Mouse (Mus musculus) neural tube, embryonic 12.5 days (tissue): ENCODE data around the gene Angpt4. TPM values are rescaled to one million over a fixed set of nuclear protein-coding genes. Genes with fewer than 3 reads are reported as not detected.

Experiments used
- ATAC-seq: fragments of 200-750 bp; cut with Nextera tagmentation; 2 replicates; pipeline ENCODE4 v1.8.0; 2017; ENCODE audit warnings: low read depth, mild to moderate bottlenecking, moderate TSS enrichment, moderate library complexity; ENCODE audit not compliant: low FRiP score
- H3K27ac ChIP-seq: fragments of 300-500 bp; sonication (generic); 2 replicates; pipeline ENCODE4 v1.5.1; 2016
- H3K27me3 ChIP-seq: fragments of 300-500 bp; sonication (generic); replicated peaks from 2 replicates; pipeline ENCODE4 v1.6.1; 2016; ENCODE audit warnings: mild to moderate bottlenecking
- H3K36me3 ChIP-seq: fragments of 300-500 bp; sonication (generic); 2 replicates; pipeline ENCODE4 v1.6.1; 2016; ENCODE audit warnings: mild to moderate bottlenecking
- H3K4me1 ChIP-seq: fragments of 300-500 bp; sonication (generic); 2 replicates; pipeline ENCODE4 v1.6.1; 2016
- H3K4me2 ChIP-seq: fragments of 300-500 bp; sonication (generic); replicated peaks from 2 replicates; pipeline ENCODE4 v1.6.1; 2016; ENCODE audit warnings: mild to moderate bottlenecking
- H3K4me3 ChIP-seq: fragments of 300-500 bp; sonication (generic); 2 replicates; pipeline ENCODE4 v1.5.1; 2016
- H3K9ac ChIP-seq: fragments of 300-500 bp; sonication (generic); 2 replicates; pipeline ENCODE4 v1.6.1; 2016; ENCODE audit warnings: mild to moderate bottlenecking
- H3K9me3 ChIP-seq: fragments of 300-500 bp; sonication (generic); 2 replicates; pipeline ENCODE4 v1.6.1; 2016; ENCODE audit warnings: mild to moderate bottlenecking
- WGBS: fragments of 180-500 bp; shearing (Covaris S2); methylation state at CpG from one replicate; pipeline ENCODE4 v1.1.7; 2016; 5-methylcytosine and 5-hydroxymethylcytosine counted together
- polyA plus RNA-seq: library from polyadenylated mRNA; unstranded; fragments of >200 nt; fragmentation: Nextera tagmentation; extraction: Ambion mirVana; gene quantifications from 2 replicates; pipeline ENCODE4 v1.2.1, GENCODE M21; 2016

The Angpt4 gene
- polyA plus RNA-seq, 1 experiment from 2014 or later = 0.39 TPM

DNA sequence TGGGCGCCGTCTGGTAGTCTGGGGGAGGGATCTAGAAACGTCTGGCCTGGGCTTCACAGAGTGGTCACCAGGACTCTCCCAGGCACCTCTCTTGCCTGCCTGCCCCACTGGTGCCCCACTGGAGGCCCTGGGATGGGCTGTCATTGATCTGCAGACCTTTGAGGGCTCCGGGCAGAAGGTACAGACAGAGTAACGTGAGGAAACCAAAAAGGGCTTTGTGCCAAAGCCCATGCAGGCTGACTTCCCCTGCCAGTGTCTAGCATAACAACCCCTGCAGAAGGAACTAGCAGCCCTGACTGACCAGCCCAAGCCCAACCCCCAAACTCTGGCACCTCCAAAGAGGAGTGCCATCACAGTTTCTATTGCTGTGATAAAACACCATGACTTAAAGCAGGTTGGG, 15.1 kb upstream of the Angpt4 start:
- no peak overlapping the region for H3K4me3 ChIP-seq
- no peak overlapping the region for H3K4me2 ChIP-seq
- H3K27me3 ChIP-seq = no peaks in the 10 kb centered on the region
- H3K27ac ChIP-seq = no peak overlapping the region
- H3K36me3 ChIP-seq = no peaks in the 10 kb centered on the region
- H3K9ac ChIP-seq = no peak overlapping the region
- no peaks in the 10 kb centered on the region for H3K9me3 ChIP-seq
- no peak for ATAC-seq
- 86% methylated on average over 5 of the region's 5 CpGs for WGBS
- peaks cover 3% of the 10 kb centered on the region; the same call in 1 of the 2 replicates for H3K4me1 ChIP-seq

DNA sequence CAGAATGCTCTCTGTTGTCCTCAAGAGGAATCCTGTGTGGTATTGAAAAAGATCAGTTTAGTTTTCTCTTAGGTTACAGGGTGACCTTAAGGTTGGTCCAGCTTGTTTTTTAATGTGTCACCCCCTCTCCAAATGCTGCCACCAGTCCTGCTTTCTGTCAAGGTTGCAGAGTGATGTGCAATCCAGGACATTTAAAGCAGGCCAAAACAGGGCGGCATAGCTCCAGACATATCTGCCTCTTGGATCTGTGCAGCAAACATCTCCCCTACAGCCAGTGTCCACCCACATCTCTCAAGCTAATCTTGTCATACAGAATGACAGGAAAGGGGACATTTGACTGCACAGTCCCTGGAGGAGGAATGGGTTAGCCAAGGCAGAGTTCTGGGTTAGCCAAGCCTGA, 12.9 kb upstream of the Angpt4 start:
- no peaks in the 10 kb centered on the region for H3K27me3 ChIP-seq
- no peaks in the 10 kb centered on the region for H3K36me3 ChIP-seq
- no peak overlapping the region for H3K9ac ChIP-seq
- H3K4me2 ChIP-seq = no peak overlapping the region
- WGBS = 87% methylated on average over 1 of the region's 1 CpGs
- peaks cover 3% of the 10 kb centered on the region; the same call in 1 of the 2 replicates for H3K4me1 ChIP-seq
- no peak overlapping the region for H3K27ac ChIP-seq
- ATAC-seq = no peak
- H3K9me3 ChIP-seq = no peaks in the 10 kb centered on the region
- H3K4me3 ChIP-seq = no peak overlapping the region

DNA sequence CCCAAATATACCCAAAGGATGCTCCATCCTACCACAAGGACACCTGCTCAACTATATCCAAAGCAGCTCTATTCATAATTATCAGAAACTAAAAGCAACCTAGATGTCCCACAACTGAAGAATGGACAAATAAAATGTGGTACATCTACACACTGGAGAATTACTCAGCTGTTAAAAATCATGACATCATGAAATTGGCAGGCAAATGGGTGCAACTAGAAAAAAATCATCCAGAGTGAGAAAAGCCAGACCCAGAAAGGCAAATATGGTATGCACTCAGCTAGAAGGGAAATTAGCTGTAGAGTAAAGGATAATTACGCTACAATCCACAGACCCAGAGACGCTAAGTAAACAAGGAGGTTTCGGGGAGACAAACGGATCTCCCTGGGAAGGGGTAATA, 10.2 kb upstream of the Angpt4 start:
- no peak overlapping the region for H3K9ac ChIP-seq
- H3K4me1 ChIP-seq = no peaks in the 10 kb centered on the region
- no peaks in the 10 kb centered on the region for H3K27me3 ChIP-seq
- no peak overlapping the region for H3K27ac ChIP-seq
- no peak overlapping the region for H3K4me2 ChIP-seq
- no peaks in the 10 kb centered on the region for H3K9me3 ChIP-seq
- ATAC-seq = no peak
- H3K4me3 ChIP-seq = no peak overlapping the region
- H3K36me3 ChIP-seq = no peaks in the 10 kb centered on the region
- WGBS = 72% methylated on average over 4 of the region's 4 CpGs

DNA sequence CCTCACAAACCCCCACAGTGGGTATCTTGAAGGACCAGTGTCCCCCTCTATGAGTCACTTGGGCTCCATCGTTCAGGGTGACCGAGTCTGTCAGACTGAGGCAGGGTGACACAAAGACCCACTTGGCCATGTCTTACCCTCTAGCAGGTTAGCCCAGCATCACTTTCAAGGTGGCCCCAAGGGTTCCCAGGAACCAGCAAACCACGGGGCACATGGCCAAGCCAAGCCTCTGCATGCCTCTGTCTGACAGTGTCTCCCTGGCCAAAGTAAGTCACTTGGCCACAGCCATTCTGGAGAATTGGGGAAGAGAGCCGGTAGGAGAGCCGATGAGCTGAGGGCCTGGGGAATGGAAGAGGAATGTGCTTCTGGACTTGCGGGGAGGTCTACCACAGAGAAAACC, 7.7 kb upstream of the Angpt4 start:
- no peaks in the 10 kb centered on the region for H3K36me3 ChIP-seq
- H3K4me2 ChIP-seq = no peak overlapping the region
- no peak for ATAC-seq
- no peak overlapping the region for H3K27ac ChIP-seq
- no peak overlapping the region for H3K4me3 ChIP-seq
- no peak overlapping the region for H3K9ac ChIP-seq
- H3K4me1 ChIP-seq = no peaks in the 10 kb centered on the region
- H3K9me3 ChIP-seq = no peaks in the 10 kb centered on the region
- H3K27me3 ChIP-seq = no peaks in the 10 kb centered on the region
- 90% methylated on average over 6 of the region's 6 CpGs for WGBS

DNA sequence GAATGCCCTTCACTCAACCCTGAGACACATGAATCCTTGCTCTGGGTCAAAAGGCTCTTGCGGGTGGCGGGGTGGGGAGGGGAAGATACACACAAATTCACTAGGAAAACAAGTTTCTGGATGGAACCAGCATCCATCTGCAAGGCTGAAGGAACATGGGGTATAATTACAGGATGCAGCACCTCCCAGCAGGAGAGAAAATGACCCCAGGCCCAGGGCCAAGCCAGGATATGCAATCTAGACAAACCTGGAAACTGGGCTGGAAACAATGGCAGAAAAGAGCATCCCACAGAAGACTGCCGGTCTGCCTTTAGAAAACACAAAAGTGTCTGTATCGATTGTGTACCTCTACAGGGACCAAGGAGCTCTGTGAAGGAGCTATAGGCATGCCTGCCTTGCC, 7.1 kb upstream of the Angpt4 start:
- Histone ChIP-seq H3K9me3 (no peaks in the 10 kb centered on the region), H3K36me3 (no peaks in the 10 kb centered on the region), H3K4me3 (no peak overlapping the region), H3K27me3 (no peaks in the 10 kb centered on the region), H3K27ac (no peak overlapping the region), H3K4me2 (no peak overlapping the region), H3K9ac (no peak overlapping the region), H3K4me1 (no peaks in the 10 kb centered on the region)
- ATAC-seq = no peak
- WGBS = 75% methylated on average over 4 of the region's 4 CpGs

DNA sequence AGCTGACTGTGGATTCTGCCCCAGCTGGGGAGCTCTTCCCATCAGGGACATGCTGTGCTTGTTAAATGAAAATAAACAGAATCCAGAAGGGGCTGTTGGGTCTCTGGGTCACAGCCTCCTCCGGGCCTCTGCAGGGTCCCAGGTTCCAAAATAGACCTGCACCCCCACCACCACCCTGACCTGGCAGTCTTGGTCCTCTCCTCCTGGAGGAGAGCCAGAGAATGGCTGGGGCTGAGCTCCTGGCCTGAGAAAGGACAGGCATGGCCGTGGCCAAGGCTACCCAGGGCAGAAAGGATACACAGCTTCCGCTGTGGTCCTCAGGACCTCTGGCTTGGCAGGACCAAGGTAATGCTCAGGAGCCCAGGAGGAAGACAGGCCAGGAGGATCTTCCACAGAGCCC, 6.4 kb upstream of the Angpt4 start:
- Histone ChIP-seq H3K9me3 (no peaks in the 10 kb centered on the region), H3K4me1 (no peaks in the 10 kb centered on the region), H3K4me3 (no peak overlapping the region), H3K9ac (no peak overlapping the region), H3K27ac (no peak overlapping the region), H3K27me3 (no peaks in the 10 kb centered on the region), H3K4me2 (no peak overlapping the region), H3K36me3 (no peaks in the 10 kb centered on the region)
- 66% methylated on average over 3 of the region's 3 CpGs for WGBS
- ATAC-seq = no peak

DNA sequence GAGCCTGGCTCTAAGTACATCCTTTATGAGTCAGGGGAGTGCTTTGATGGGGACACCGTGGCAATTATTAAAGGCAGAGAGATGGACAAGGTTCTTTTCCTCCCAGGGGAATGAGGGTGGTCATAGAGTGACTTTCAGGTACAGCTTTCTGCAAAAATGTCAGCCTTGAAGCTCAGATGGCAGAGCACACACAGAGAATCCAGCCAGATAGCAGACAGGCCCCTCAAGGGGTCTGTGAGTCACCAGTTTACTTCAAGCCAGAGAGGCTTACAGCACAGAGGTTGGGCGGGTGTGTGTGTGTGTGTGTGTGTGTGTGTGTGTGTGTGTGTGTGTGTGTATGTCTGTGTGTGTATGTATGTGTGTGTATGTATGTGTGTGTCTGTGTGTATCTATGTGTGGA, 4.0 kb upstream of the Angpt4 start:
- WGBS = 73% methylated on average over 2 of the region's 2 CpGs

DNA sequence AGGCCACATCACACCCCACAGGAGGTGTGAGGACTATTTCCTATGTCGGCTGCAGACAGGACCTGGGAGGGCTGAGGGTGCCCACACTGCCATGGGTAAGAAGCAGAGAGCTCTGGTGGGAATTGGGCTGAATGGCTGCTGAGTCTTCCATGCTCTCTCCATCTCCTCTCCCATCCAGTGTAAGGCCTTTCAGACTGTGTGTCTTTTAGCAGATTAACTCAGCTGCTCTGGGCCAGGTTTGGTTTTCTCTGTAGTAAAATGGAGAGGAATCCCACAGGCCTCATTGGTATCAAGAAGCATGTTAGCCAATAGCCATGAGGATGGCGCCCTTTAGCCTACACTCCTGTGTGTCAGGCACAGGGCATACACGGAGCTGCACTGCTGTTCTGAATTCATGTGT, 1.6 kb upstream of the Angpt4 start:
- WGBS = 83% methylated on average over 3 of the region's 3 CpGs
- H3K36me3 ChIP-seq = no peaks in the 10 kb centered on the region
- no peak overlapping the region for H3K4me3 ChIP-seq

More for the DNA sequence above, 4.0 kb upstream of the Angpt4 start:
- Histone ChIP-seq H3K27ac (no peak overlapping the region), H3K4me3 (no peak overlapping the region), H3K9me3 (no peaks in the 10 kb centered on the region), H3K4me1 (peaks cover 12% of the 10 kb centered on the region), H3K36me3 (no peaks in the 10 kb centered on the region), H3K4me2 (no peak overlapping the region), H3K27me3 (no peaks in the 10 kb centered on the region), H3K9ac (no peak overlapping the region)
- no peak for ATAC-seq

DNA sequence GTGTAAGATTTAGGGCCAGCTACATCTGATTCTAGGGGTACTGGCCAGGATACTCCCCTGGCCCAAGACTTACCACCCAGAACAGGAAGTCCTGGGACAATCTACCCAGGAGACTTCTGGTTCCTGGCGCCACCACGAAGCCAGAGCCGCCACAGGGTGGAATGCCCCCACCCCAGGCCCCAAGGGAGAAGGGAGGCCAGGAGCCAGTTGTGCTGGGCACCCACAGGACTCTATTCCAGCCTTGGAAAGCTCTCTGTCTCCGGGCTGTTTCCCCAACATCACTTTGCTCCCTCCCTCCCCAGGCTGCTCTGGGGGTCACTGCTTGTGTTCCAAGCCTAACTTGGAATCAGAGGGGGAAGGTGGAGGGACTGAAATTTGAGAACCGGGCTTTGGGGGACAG, 512 bp upstream of the Angpt4 start:
- Histone ChIP-seq H3K9ac (no peak overlapping the region), H3K27me3 (no peaks in the 10 kb centered on the region)
- WGBS = 49% methylated on average over 5 of the region's 5 CpGs

More for the DNA sequence above, 1.6 kb upstream of the Angpt4 start:
- H3K27ac ChIP-seq = no peak overlapping the region
- H3K27me3 ChIP-seq = no peaks in the 10 kb centered on the region
- no peak overlapping the region for H3K4me2 ChIP-seq
- peaks cover 12% of the 10 kb centered on the region for H3K4me1 ChIP-seq
- no peak overlapping the region for H3K9ac ChIP-seq
- ATAC-seq = no peak
- H3K9me3 ChIP-seq = no peaks in the 10 kb centered on the region

DNA sequence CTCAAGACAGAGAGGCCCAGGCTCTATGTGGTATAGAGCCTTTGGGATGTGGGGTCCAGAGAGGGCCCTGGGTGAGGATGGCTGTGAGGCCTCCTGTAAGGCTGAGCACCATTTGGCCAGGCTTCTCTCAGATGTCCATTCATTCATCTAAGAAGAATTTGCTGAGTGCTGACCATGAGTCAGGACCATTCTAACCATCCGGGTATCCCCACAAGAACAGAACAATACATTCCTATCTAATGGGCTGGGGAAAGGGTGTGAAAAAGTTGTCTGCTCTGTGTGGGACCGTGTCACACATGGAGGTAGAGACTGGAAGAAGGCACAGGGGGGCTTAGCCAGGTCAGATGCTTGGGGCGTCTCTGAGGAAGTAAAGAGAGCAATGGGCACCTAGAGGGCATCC, 741 bp downstream of the Angpt4 start:
- Histone ChIP-seq H3K4me1 (peaks cover 22% of the 10 kb centered on the region), H3K9ac (no peak overlapping the region), H3K4me2 (no peak overlapping the region), H3K36me3 (no peaks in the 10 kb centered on the region), H3K9me3 (no peaks in the 10 kb centered on the region), H3K4me3 (no peak overlapping the region), H3K27ac (no peak overlapping the region), H3K27me3 (no peaks in the 10 kb centered on the region)
- ATAC-seq = no peak
- WGBS = 75% methylated on average over 3 of the region's 3 CpGs

More for the DNA sequence above, 512 bp upstream of the Angpt4 start:
- Histone ChIP-seq H3K4me2 (no peak overlapping the region), H3K9me3 (no peaks in the 10 kb centered on the region), H3K4me1 (peaks cover 12% of the 10 kb centered on the region), H3K27ac (no peak overlapping the region), H3K4me3 (no peak overlapping the region), H3K36me3 (no peaks in the 10 kb centered on the region)
- ATAC-seq = no peak

DNA sequence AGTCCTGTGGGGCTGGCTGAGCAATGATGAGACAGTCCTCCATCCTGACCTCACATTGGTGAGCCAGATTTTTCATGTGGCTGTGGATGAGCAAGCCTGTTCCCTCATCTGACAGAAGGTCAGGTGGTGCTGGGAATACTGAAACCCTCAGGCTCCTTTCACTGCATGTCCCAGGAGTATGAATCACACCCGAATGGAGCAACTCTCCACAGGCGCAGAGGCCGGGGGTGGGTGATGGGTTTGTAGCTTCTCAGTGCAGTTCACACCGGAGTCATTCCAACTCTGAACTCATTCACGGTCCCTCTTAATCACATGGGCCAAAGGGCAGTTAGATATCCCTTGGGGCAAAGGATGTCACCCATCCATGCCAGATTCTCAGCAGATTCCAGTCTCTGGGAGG, 3.1 kb downstream of the Angpt4 start:
- H3K4me2 ChIP-seq = no peak overlapping the region
- no peaks in the 10 kb centered on the region for H3K36me3 ChIP-seq
- H3K9ac ChIP-seq = no peak overlapping the region
- no peak overlapping the region for H3K4me3 ChIP-seq
- no peak overlapping the region for H3K27ac ChIP-seq
- WGBS = 77% methylated on average over 5 of the region's 5 CpGs
- H3K9me3 ChIP-seq = no peaks in the 10 kb centered on the region
- no peaks in the 10 kb centered on the region for H3K27me3 ChIP-seq
- peaks cover 22% of the 10 kb centered on the region for H3K4me1 ChIP-seq
- ATAC-seq = no peak

DNA sequence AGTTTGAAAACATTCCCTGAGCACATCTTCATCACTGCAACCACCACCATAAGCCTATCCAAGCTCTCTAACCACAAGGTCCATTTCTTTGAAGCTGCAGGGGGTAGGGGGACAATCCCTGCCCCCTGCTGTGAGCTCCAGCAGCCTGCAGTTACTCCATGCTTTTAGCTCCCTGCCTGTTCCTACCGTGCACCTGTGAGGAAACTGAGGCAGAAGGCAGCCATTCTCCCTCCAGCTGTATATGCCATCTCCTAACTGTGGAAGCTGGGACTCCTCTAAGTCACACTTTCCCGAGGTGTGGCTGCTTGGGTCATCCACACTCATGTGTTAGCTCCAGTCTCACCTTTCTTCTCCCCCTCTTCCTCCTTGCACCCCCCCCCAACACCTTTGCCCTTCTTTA, 4.1 kb downstream of the Angpt4 start:
- Histone ChIP-seq H3K9me3 (no peaks in the 10 kb centered on the region), H3K27ac (no peak overlapping the region), H3K4me1 (peaks cover 22% of the 10 kb centered on the region), H3K4me3 (no peak overlapping the region), H3K9ac (no peak overlapping the region), H3K4me2 (no peak overlapping the region), H3K36me3 (no peaks in the 10 kb centered on the region), H3K27me3 (no peaks in the 10 kb centered on the region)
- 47% methylated on average over 2 of the region's 2 CpGs for WGBS
- ATAC-seq = no peak

DNA sequence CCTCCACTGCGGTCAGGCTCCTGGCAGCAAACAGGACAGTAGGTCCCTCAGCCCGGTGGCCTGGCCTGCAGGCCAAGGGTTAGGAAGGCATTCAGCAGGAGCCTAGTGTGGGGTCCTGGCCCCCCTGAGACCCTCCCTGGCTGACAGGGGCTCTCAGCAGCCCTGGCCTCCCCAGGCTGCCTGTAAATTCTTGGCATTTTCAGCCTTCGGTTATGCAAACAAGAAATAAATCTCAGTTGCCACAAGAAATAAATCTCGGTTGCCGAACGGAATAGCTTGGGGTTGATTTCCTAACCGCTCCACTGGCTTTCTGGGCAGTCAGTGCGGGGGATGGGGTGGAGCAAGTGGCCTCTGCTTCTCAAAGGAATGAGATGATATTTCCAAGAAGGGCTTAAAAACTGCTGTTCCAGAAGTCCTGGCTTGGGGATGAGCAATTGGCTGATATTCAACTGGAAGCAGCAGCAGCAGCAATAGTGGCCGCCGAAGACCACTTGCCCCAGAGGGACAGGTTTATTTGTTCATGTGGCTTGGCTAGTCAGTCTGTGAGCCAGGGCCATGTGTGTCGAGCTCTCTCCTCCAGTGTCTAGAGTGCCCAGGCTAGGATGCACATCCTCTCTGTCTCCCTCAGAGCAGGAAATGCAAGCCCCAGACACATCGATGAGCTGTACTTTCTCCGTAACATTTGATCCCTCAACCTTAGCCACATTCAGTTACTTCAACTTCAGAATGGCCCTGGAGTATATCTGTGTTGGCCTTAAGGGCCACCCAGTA, 5.2 kb downstream of the Angpt4 start:
- no peak for ATAC-seq
- Histone ChIP-seq H3K27ac (no peak overlapping the region), H3K36me3 (no peaks in the 10 kb centered on the region), H3K9ac (no peak overlapping the region), H3K4me2 (no peak overlapping the region), H3K9me3 (no peaks in the 10 kb centered on the region), H3K4me1 (peaks cover 13% of the 10 kb centered on the region), H3K4me3 (no peak overlapping the region), H3K27me3 (no peaks in the 10 kb centered on the region)
- WGBS = 52% methylated on average over 13 of the region's 13 CpGs
